Mouse (Mus musculus): ENCODE data around the gene Homer3. TPM values are rescaled to one million over a fixed set of nuclear protein-coding genes. Genes with fewer than 3 reads are reported as not detected.

The Homer3 gene
- 1 to 10 TPM; 9.1 to 9.6 TPM for total RNA-seq (2021)

GRCm38 (mm10) chr8:70282603-70283135 is at the start of gene Homer3:
Gene Homer3 (plus strand): TSS chr8:70282827.
- DNase-seq (ENCODE audit: low spot score in 2 of 2): peak; percentile 71 to 78
- intact Hi-C loops (cut with DNase I): no loop called here

DNA sequence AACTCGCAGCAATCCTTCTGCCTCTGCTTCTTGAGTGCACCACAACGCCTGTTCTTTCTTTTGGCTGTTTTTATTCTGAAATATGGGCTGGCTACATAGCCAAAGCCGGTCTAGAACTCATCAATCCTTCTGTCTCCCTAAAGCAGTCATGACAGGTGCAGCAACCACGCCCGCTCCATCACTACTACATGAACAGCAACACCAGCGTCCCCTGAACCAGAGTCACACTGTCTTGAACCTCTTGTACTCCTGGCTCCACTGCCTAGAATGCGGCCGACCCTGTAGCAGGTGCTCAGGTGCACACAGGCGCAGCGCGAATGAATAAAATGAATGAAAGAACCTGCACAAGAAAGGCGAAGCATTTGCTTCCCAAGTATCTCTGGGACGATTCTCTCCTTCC is 49.0 kb upstream of the Homer3 start:
- intact Hi-C loops (cut with DNase I): loop anchor here (5.0 to 10.0 kb wide), 2 partner anchors 41 to 319 kb away; no protein-coding TSS in a partner anchor

GRCm38 (mm10) chr8:70234080-70234780 is 48.4 kb upstream of the Homer3 start, which contains the start of the genes Sugp2 and Armc6:
Gene Sugp2 (plus strand): TSS chr8:70234226.
Gene Armc6 (minus strand): TSS chr8:70234466.
- intact Hi-C loops (cut with DNase I): loop anchor here (5.0 to 10.0 kb wide), 2 partner anchors 42 to 319 kb away; no protein-coding TSS in a partner anchor
- DNase-seq (ENCODE audit: low spot score in 2 of 2): peak; percentile 96 to 97

More for the DNA sequence above, 49.0 kb upstream of the Homer3 start:
- no peak for DNase-seq (ENCODE audit: low spot score in 2 of 2)

DNA sequence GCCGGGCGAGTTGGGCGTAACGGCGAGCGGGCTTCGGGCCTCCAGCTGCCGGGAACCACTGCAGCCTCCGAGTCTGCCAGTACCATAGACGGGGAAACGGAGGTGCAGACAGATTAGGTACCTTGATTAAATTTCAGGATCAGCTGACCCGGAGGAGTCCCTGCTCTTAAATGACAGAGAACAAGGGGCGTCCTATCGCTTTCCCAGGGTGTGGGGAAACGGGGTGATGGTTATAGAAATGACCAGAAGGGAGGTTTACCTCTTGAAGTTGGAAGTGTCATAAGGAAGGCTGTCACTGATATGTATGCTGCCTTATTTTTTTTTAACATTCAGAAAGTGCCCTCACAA is 47.9 kb upstream of the Homer3 start:
- intact Hi-C loops (cut with DNase I): loop anchor here (5.0 to 10.0 kb wide), 2 partner anchors 42 to 320 kb away; no protein-coding TSS in a partner anchor
- no peak for DNase-seq (ENCODE audit: low spot score in 2 of 2)

DNA sequence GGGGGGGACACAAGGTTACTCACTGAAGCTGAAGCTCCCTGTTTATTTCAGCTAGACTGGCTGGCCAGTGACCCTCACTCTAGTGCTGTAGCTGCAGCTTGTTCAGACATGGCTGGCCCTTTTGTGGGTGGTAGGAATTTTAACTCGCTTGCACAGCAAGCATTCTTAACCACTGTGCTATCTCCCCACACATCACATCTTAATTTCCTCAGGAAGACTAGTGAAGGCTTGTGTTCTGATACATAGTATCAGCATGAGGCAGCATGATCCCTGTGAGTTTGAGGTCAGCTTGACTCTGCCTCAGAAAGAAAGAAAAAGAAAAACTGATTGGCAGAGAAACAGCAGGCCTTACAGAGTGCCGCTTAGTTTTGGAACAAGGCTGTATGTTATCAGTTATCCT is 44.8 kb upstream of the Homer3 start:
- DNase-seq (ENCODE audit: low spot score in 2 of 2): no peak
- intact Hi-C loops (cut with DNase I): loop anchor here (10.0 kb wide), 1 partner anchor 323 kb away; no protein-coding TSS in a partner anchor

DNA sequence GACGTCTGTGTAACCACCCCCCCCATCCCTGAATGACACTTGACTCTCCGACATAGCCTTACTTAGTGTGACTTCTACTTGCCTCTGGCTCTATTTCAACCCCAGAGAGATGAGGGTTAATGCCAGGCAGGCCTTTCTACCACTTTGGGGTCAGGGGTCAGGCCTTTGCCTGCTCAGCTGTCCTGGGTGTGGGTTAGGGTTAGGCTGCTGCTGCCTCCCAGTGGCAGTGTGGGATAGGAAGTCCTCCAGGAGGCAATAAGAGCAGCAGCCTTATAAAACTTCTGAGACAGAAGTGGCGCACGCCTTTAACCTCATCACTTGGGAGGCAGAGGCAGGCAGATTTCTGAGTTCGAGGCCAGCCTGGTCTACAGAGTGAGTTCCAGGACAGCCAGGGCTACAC is 42.0 kb upstream of the Homer3 start:
- no peak for DNase-seq (ENCODE audit: low spot score in 2 of 2)
- intact Hi-C loops (cut with DNase I): no loop called here

- DNase-seq (ENCODE audit: low spot score in 2 of 2): no peak
- intact Hi-C loops (cut with DNase I): no loop called here
Observed at GRCm38 (mm10) chr8:70246622-70247021, 36.0 kb upstream of the Homer3 start.

DNA sequence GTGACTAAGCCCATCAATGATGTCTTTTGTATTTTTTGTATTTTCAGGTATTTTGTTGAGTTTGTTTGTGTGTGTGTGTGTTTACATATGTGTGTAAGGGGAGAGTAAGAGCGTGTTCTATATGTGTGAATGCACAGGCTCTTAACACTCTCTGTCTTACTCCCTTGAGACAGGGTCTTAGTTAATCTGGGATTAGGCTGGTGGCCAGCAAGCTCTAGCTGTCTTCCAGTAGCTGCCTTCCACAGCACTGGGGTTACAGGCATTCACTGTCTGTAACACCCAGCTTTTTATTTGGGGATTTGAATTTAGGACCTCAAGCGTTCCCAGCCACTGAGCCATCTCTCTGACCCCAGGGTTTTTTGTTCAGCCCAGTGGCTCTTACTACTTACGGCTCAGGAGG is 34.8 kb upstream of the Homer3 start:
- intact Hi-C loops (cut with DNase I): no loop called here
- DNase-seq (ENCODE audit: low spot score in 2 of 2): no peak

DNA sequence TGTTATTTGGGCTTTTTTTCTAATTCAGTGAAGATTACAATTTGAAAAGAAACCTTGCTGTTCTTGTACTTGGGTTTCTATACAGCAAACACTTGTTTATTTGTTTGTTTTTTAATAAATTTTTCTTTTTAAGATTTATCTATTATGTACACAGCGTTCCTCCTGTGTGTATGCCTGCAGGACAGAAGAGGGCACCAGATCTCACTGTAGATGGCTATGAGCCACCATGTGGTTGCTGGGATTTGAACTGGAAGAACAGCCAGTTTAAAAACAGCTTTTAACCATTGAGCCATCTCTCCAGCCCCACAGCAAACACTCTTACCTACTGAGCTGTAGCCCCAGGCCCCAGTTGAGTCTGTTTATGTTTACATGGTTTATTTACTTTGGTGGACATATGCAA is 28.0 kb upstream of the Homer3 start:
- no peak for DNase-seq (ENCODE audit: low spot score in 2 of 2)
- intact Hi-C loops (cut with DNase I): no loop called here

DNA sequence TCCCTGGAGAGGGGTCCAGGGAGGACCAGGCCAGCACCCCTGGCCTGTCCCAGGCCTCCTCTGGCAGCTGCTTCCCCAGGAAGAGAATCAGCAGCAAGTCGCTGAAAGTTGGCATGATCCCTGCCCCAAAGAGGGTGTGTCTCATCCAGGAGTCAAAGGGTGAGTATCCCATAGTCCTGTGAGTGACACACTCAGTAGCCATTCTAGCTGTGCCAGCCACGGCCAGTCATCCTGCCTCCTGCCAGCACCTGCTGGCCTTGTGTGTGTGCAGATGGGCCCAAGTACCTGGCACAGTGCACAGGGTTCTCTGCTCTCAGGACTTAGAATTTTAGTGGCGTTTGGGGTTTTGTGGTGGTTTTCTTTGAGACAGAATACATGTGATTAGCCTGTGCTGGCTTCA is 25.2 kb upstream of the Homer3 start:
- intact Hi-C loops (cut with DNase I): no loop called here
- no peak for DNase-seq (ENCODE audit: low spot score in 2 of 2)

GRCm38 (mm10) chr8:70258600-70258999 is 24.0 kb upstream of the Homer3 start:
- no peak for DNase-seq (ENCODE audit: low spot score in 2 of 2)
- intact Hi-C loops (cut with DNase I): no loop called here

- intact Hi-C loops (cut with DNase I): no loop called here
- DNase-seq (ENCODE audit: low spot score in 2 of 2): no peak
Observed at GRCm38 (mm10) chr8:70259043-70259442, 23.6 kb upstream of the Homer3 start.

DNA sequence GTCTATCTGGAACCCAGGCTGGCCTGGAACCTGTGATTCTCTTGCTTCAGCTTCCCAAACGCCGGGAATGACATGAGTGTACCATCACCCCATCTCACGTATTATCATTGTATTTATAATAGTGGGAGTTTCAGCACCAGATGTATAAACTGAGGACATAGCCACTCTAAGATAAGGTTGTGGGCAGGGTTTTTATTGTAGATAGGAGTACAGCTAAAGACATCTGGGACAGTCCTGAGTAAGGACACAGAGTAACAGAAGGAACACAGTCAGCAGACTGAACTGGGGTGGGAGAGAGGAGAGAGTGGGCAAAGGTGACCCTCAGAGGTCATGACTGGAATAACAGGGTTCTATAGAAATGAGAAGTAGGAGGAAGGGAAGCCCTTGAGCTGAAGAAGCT is 15.0 kb upstream of the Homer3 start:
- intact Hi-C loops (cut with DNase I): no loop called here

GRCm38 (mm10) chr8:70268311-70268710 is 14.3 kb upstream of the Homer3 start:
- intact Hi-C loops (cut with DNase I): no loop called here

More for the DNA sequence above, 15.0 kb upstream of the Homer3 start:
- no peak for DNase-seq (ENCODE audit: low spot score in 2 of 2)

GRCm38 (mm10) chr8:70268799-70269565 is 13.6 kb upstream of the Homer3 start:
- intact Hi-C loops (cut with DNase I): no loop called here
- DNase-seq (ENCODE audit: low spot score in 2 of 2): peak; percentile 46 to 49

More at GRCm38 (mm10) chr8:70268311-70268710, 14.3 kb upstream of the Homer3 start:
- no peak for DNase-seq (ENCODE audit: low spot score in 2 of 2)

DNA sequence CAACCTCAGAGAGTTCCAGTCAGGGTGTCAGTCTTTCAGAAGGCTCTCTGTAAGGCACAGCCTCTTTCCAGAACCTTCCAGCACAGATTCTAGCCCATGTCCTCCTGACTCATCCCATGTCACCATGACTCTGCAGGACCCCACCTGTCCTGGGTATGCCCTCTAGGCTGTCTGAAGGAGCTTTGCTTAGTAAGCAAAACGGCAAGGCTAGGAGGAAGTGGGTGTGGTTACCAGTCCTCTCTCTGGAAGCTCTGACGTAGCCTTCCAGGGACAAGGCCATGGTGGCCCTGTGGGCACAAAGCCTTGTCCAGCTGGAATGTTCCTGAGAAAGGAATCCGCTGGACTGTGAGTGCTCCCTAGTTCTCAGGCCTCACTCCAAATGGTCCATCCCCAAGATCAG is 9.7 kb upstream of the Homer3 start:
- DNase-seq (ENCODE audit: low spot score in 2 of 2): no peak
- intact Hi-C loops (cut with DNase I): no loop called here

- intact Hi-C loops (cut with DNase I): no loop called here
- no peak for DNase-seq (ENCODE audit: low spot score in 2 of 2)
Observed at GRCm38 (mm10) chr8:70274350-70274749, 8.3 kb upstream of the Homer3 start.

DNA sequence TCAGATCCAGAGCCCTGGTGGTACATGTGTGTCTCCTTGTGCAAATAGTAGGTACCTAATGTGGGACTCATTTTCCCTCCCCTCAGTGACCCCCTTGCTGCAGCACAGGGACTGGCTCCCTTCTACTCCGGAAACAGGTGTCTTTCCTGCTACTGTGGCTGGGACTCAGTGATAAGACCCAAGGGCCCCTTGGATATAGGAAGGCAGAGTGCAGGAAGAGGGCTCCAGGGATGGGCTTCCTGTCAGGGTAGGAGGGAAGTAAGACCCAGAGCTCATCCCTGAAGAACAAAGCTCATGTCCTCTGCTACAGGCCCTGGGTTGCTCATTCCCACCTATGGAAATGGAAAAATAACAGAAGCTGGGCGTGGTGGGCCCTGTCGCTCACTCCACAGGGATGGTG is 6.2 kb upstream of the Homer3 start:
- no peak for DNase-seq (ENCODE audit: low spot score in 2 of 2)
- intact Hi-C loops (cut with DNase I): no loop called here

GRCm38 (mm10) chr8:70278175-70278574 is 4.5 kb upstream of the Homer3 start:
- intact Hi-C loops (cut with DNase I): no loop called here
- peak; percentile 33 to 57 for DNase-seq (ENCODE audit: low spot score in 2 of 2)

DNA sequence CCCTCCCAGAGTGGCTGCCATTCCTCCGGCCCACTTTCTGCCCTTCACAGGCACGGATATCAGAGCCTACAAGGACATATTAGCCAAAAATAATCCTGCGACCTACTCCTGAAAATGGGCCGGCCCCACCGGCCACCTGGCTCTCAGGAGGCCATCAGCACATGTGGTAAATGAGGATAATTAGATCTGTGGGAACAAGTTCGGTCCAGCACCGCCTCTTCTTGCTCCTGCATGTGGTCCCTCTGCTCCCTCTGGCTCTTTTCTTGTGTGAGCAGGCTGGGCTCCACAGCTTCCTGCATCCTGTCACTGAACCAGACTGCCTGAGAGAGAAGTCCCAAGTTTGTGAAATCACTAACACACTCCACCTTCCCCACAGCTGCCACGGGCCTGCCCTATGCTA is 3.4 kb upstream of the Homer3 start:
- intact Hi-C loops (cut with DNase I): no loop called here
- DNase-seq (ENCODE audit: low spot score in 2 of 2): no peak

Data from left cerebral cortex, postnatal 36 days (tissue).